Mouse (Mus musculus) liver, adult 10 weeks (tissue): ENCODE results near the gene Rps8. TPM values are rescaled to one million over a fixed set of nuclear protein-coding genes. Genes with fewer than 3 reads are reported as not detected.

Source experiments
- polyA plus RNA-seq: library from polyadenylated mRNA; stranded (reverse); fragments of 350-450 nt; fragmentation: Illumina TruSeq; extraction: RNeasy Lipid Tissue Mini Kit (QIAGEN cat#74804); gene quantifications from one replicate; pipeline ENCODE4 v1.2.3, GENCODE M21; 2014; ENCODE audit warnings: low read depth, low replicate concordance

Gene Rps8
- 71.6 TPM for polyA plus RNA-seq

DNA sequence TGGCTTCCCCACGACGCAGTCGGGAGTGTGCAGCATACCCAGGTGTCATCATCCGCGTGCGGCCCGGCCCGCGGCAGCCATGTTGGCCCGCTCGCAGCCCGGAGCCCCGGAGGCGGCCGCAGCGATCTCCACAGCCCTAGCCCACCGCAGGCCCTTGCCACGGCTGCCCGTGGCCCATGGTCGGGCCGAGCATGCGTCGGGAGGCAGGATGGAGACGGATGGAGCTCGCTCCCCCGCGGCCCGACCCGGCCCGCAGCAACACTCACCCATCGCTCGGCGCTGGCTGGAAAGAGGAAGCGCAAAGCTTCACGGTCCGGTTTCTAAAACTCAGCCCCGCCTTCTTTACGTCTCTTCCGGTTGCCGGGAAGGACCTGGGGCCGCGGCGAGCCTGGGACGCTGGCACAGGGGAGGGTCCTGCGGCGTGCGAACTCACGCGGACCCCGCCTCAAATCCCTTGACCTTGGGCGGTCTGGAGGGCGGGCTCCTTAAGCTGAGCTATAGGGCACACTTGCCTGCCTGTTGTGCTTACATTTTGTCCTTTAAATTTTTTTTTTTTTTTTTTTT, at the start of gene Rps8:
TSS of gene Rps8 (minus strand) at position 452 of the 564 bp plus-strand sequence.

DNA sequence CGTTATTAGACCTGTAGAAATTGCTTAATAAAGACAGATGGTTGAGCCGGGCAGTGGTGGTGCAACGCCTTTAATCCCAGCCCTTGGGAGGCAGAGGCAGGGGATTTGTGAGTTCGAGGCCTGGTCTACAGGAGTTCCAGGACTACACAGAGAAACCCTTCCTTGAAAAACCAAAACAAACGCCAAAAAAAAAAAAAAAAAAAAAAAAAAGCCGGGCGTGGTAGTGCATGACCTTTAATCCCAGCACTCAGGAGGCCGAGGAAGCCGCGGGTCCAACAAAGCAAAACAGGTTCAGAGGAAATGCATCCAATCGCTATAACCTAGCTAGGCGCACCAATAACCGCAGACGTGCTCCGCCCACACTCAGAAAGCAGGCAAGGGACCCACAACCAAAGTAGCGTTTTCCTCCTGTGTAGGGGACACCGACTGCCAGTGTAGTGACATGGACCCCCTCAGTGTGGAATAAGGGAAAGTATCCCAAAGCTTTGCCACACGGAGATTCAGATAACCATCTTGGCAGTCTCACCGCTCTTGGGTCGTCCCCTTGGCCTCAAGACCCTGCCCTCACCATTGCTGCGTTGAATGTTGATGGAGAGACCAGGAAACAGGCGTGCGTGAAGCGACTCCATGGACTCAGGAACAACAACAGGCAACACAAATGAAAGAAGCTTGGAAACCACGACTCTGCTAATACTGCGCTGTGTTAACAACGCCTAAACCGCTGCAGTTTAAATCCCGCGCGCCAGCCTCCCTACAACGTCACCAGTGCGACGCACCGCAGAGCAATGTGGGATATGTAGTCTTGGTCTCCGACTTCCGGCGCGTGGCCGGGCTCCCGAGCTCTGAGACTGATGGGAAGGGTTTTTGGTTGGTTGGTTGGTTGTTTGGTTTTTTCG, 26.1 kb upstream of the Rps8 start, which contains the start of gene Kif2c:
TSS of gene Kif2c (minus strand) at position 777 of the 896 bp plus-strand sequence.

DNA sequence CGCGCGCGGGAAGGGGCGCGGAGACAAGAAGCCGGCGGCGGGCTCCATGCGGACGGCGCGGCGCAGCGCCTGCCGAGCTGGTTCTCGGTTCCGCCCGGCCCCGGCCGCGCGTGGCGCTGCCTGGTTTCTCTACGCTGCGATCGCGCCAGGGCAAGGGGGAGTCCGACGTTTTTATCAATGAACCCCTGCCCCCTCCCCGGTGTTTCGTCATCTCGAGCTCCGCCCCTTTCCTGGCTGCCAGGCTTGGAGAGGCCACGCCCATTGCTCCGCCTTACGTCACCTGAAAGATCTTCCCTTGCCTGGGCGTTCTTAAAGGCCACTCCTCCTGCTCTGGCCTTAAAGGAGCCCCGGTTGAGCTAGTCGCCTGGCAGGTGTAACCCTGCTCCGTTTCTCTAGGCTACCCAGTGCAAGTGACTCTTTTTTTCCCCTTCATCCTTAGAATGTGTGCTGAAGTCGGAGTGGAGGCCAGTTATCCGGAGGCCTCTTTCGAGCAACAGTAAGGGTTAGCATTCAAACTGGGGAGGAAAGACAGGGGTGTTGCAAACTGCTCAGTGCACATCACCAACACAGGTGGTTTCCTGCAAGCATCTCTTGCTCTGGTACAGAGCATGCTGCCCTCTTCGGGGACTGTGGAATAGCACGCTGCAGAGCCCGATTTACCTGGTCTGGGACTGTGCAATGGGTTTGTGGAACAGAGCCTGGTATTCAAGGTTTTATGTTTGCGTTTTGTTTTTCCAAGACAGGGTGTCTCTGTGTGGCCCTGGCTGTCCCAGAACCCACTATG, 22.0 kb downstream of the Rps8 start, which contains the start of gene Plk3:
TSS of gene Plk3 (minus strand) at position 147 of the 784 bp plus-strand sequence.

DNA sequence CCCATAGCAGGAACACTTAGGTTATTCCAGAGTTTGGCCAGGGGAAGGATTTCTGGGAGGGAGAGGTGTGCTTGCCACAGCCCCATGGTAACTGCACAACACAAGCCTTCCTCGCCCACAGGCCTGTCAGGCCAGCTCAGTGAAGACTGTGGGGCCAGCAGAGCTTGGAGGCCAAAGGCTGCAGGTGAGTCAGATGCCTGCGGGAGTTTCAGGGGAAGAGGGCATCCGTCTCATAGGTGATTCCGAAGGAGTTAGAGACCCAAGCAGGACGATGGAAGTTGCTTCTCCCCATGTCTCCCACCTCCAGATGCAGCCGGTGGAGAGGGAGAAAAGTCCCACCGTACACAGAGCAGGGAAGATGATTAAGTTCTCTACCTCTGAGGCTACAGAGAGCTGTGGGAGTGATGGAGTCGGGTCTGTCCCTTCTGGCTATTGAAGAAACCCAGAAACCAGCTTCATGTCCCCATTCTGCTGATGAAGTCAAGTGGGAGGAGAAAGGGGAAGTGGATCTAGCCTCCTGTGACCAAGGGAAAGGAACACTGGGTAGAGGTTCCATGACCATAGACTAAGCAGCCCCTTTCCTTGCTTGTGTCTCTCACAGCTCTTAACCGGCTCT, 29.3 kb downstream of the Rps8 start, which contains the start of gene Tctex1d4:
TSS of gene Tctex1d4 (plus strand) at position 120 of the 616 bp plus-strand sequence.

DNA sequence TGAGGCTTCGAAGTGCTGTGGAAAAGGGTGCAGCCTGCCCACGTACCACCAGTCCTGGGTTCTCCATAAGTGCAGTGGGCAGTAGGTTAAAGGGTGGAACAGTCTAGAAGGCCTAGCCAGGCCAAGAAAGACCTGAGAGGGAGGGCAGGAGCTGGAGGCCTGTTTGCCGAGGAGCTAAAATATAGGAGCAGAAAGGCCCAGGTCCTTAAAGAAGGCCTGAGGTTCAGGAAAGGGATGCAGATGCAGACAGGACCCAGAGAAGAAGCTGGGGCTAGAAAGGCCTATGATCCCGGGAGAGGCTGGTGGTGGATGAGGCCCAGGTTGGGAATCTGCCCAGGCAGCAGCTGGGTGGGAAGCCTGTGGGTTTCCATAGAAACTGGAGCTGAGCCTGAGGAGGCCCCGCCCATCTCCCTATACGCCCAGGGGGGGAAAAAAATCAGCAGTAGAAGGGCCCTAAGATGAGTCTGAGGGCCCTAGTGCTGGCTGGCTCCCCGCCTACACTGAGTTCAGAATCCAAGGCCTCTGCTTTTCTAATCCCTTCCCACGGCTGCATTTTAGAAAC, 30.6 kb downstream of the Rps8 start, which contains the start of gene Btbd19:
TSS of gene Btbd19 (minus strand) at position 378 of the 562 bp plus-strand sequence.

Other genes with a start within 250 kb of the Rps8 start
- gene Urod, start 161.8 kb downstream of the Rps8 start, polyA plus RNA-seq: 15.4 TPM
- gene Hectd3, start 160.9 kb downstream of the Rps8 start, polyA plus RNA-seq: 7.8 TPM
- gene Eif2b3, start 136.8 kb downstream of the Rps8 start, polyA plus RNA-seq: 10.9 TPM
- not detected for gene Ptch2, start 60.2 kb downstream of the Rps8 start, polyA plus RNA-seq
- 0.32 TPM for gene Btbd19, start 30.5 kb downstream of the Rps8 start, polyA plus RNA-seq
- not detected for gene Tctex1d4, start 29.4 kb downstream of the Rps8 start, polyA plus RNA-seq
- gene Plk3, start 22.3 kb downstream of the Rps8 start, polyA plus RNA-seq: 2.3 TPM
- gene Kif2c, start 26.4 kb upstream of the Rps8 start, polyA plus RNA-seq: not detected
- gene Tmem53, start 95.7 kb upstream of the Rps8 start, polyA plus RNA-seq: 1.5 TPM
- gene Armh1, start 95.9 kb upstream of the Rps8 start, polyA plus RNA-seq: not detected